Comparison of ENCODE assay signal across 1 mouse cellular context in the genomic region with DNA sequence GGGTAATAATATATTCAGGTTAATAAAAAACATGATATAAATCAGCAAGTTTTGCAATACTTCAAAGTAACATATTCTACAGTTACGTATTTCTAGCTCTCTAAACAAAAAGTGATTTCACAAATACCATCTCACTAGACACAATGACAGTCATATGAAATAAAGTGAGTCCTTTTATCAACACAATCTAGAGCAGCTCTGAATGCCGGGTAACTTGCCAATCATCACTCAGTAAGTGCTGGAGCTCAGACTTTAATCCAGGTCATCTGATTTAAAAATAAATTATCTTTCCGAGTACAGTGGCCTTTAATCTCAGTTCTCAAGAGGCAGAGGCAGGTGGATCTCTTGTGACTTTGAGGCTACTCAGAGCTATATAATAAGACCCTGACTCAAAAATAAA.
A peak's percentile ranks its signal among the peaks of the same experiment; 100 is the strongest.
TF ChIP-seq lines count a peak whose summit lies in the region.

No protein-coding gene starts in this region.

TF ChIP-seq in MEL, 35 proteins besides CTCF, POLR2A, EP300 and RAD21:
- 0 out of 2 replicates have a peak, but pooled peaks have one; percentile 28 for TF ChIP-seq SIN3A (IDR thresholded peaks at IDR 0.05; ENCODE audit: low read length)
- peak; percentile 21; the same call in 1 of the 2 replicates for TF ChIP-seq RCOR1 (IDR thresholded peaks at IDR 0.05; ENCODE audit: low read depth, low read length)
- no peak for TF ChIP-seq ZC3H11A (IDR thresholded peaks at IDR 0.05; ENCODE audit: low read depth, low read length)
- TF ChIP-seq BHLHE40 (IDR thresholded peaks at IDR 0.05; ENCODE audit: borderline replicate concordance, low read depth, low read length), result no peak
